Mouse (Mus musculus) bone marrow, adult 2 months (tissue): ENCODE data around the gene Fam81a.

Source experiments
- CTCF ChIP-seq: fragments of 200-500 bp; IDR thresholded peaks from 2 replicates; pipeline ENCODE4 v1.5.1; 2011; ENCODE audit warnings: low read length, control low read depth; ENCODE audit not compliant: control insufficient read depth, insufficient read depth
- POLR2A ChIP-seq: fragments of 200-500 bp; IDR thresholded peaks from 2 replicates; pipeline ENCODE4 v1.6.1; 2011; ENCODE audit warnings: low read depth, mild to moderate bottlenecking, control low read depth, low read length, borderline replicate concordance; ENCODE audit not compliant: control insufficient read depth

DNA sequence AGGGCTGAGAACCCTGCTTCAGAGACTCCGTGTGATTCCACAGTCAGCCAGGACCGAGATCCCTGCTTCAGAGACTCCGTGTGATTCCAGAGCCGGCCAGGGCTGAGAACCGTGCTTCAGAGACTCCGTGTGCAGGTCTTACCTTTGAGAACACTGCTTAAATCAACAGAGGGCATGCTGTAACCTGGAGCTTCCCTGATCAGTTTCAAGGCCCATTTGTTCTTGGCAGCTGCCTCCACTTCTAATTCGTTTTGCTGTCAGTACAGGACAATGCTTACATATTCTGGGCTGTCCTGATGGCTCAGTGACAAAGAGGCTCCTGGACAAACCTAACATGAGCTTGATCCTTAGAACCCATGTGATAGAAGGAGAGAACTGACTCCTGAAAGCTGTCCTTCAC, 65.2 kb downstream of the Fam81a start:
- TF ChIP-seq CTCF (no peak), POLR2A (no peak)
